Mouse (Mus musculus) limb, embryonic 10.5 days (tissue): ENCODE measurements around the gene Lhpp. TPM values are rescaled to one million over a fixed set of nuclear protein-coding genes. Genes with fewer than 3 reads are reported as not detected.

Experiments used
- DNase-seq: peaks from one replicate; pipeline ENCODE4 v3.0.0-alpha.2; 2017; ENCODE audit warnings: low spot score
- H3K27ac ChIP-seq: fragments of 300-500 bp; sonication (generic); 2 replicates; pipeline ENCODE4 v1.5.1; 2016; ENCODE audit warnings: mild to moderate bottlenecking
- H3K27me3 ChIP-seq: fragments of 300-500 bp; sonication (generic); 2 replicates; pipeline ENCODE4 v1.6.1; 2016; ENCODE audit warnings: low read depth, mild to moderate bottlenecking; ENCODE audit not compliant: poor library complexity, severe bottlenecking
- H3K36me3 ChIP-seq: fragments of 300-500 bp; sonication (generic); 2 replicates; pipeline ENCODE4 v1.6.1; 2016; ENCODE audit warnings: mild to moderate bottlenecking, moderate library complexity
- H3K4me1 ChIP-seq: fragments of 300-500 bp; sonication (generic); 2 replicates; pipeline ENCODE4 v1.6.1; 2016
- H3K4me3 ChIP-seq: fragments of 300-500 bp; sonication (generic); 2 replicates; pipeline ENCODE4 v1.5.1; 2016; ENCODE audit warnings: mild to moderate bottlenecking, moderate library complexity
- H3K9me3 ChIP-seq: fragments of 300-500 bp; sonication (generic); replicated peaks from 2 replicates; pipeline ENCODE4 v1.6.1; 2016; ENCODE audit warnings: mild to moderate bottlenecking
- WGBS: fragments of 180-500 bp; shearing (Covaris S2); methylation state at CpG from one replicate; pipeline ENCODE4 v1.1.7; 2016; 5-methylcytosine and 5-hydroxymethylcytosine counted together
- polyA plus RNA-seq: library from polyadenylated mRNA; unstranded; fragments of >200 nt; fragmentation: Nextera tagmentation; extraction: Ambion mirVana; gene quantifications from 2 replicates; pipeline ENCODE4 v1.2.1, GENCODE M21; 2016

Lhpp gene
- polyA plus RNA-seq, 1 experiment from 2014 or later, result 20.1 TPM

- H3K9me3 ChIP-seq, result no peaks in the 10 kb centered on the region
- H3K36me3 ChIP-seq, result no peaks in the 10 kb centered on the region
- no peak overlapping the region for H3K4me3 ChIP-seq
- no peak for DNase-seq
- H3K27me3 ChIP-seq, result no peaks in the 10 kb centered on the region
- no peak overlapping the region for H3K27ac ChIP-seq
- WGBS, result 86% methylated on average over 1 of the region's 1 CpGs
- peaks cover 5% of the 10 kb centered on the region for H3K4me1 ChIP-seq
Observed at GRCm38 (mm10) chr7:132681831-132682230, 71.4 kb downstream of the Lhpp start.

DNA sequence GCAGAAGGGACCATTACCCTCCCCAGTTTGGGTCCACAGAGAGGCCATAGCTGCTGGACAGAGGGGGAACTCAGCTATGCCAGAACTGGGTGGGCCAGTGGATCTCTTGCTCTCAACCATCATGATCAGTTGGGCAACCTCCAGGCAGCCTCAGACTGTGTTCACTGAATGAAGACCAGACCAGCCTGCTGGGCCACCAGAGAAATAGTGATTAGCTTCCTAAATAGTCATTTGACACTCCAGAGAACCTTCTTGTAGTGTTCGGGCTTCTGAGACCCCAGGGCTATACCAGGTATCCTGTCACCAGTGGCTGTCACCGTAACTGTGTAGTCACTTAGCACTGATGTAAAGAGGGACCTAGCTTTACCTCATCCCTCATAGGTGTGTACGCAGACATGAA, 71.9 kb downstream of the Lhpp start:
- Histone ChIP-seq H3K27ac (no peak overlapping the region), H3K4me1 (peaks cover 9% of the 10 kb centered on the region), H3K9me3 (no peaks in the 10 kb centered on the region), H3K27me3 (no peaks in the 10 kb centered on the region), H3K4me3 (no peak overlapping the region), H3K36me3 (no peaks in the 10 kb centered on the region)
- DNase-seq, result no peak
- WGBS, result 92% methylated on average over 3 of the region's 3 CpGs

GRCm38 (mm10) chr7:132682901-132683300, 72.5 kb downstream of the Lhpp start:
- DNase-seq, result no peak
- Histone ChIP-seq H3K36me3 (no peaks in the 10 kb centered on the region), H3K27me3 (no peaks in the 10 kb centered on the region), H3K4me3 (no peak overlapping the region), H3K9me3 (no peaks in the 10 kb centered on the region), H3K27ac (peak overlapping the region; percentile 27; the same call in 1 of the 2 replicates), H3K4me1 (peaks cover 15% of the 10 kb centered on the region)
- 83% methylated on average over 3 of the region's 3 CpGs for WGBS

DNA sequence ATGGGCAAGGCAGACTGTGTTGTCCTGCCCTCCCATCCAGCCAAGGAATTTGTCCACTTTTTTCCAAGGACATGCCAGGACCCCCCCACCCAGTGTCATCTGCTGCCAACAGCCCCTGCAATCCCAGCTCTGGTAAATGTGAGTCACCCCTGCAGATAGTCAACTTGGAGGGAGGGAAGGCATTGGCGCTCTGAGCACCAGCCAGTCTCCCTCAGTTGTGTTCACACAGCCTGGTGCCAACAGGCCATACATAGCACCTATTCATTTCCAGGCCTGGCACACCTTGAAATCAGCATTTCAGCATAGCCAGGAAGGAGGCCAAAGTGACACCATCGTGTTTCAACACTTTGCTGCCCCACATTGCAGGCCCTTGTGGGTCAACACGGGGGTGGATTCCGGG, 73.5 kb downstream of the Lhpp start:
- no peaks in the 10 kb centered on the region for H3K27me3 ChIP-seq
- no peak overlapping the region for H3K4me3 ChIP-seq
- DNase-seq, result no peak
- H3K27ac ChIP-seq, result no peak overlapping the region
- WGBS, result 93% methylated on average over 4 of the region's 4 CpGs
- H3K36me3 ChIP-seq, result no peaks in the 10 kb centered on the region
- peaks cover 25% of the 10 kb centered on the region for H3K4me1 ChIP-seq
- no peaks in the 10 kb centered on the region for H3K9me3 ChIP-seq

- H3K27me3 ChIP-seq, result no peaks in the 10 kb centered on the region
- no peak for DNase-seq
- 92% methylated on average over 3 of the region's 3 CpGs for WGBS
- peaks cover 40% of the 10 kb centered on the region for H3K4me1 ChIP-seq
- no peak overlapping the region for H3K27ac ChIP-seq
- H3K36me3 ChIP-seq, result no peaks in the 10 kb centered on the region
- no peaks in the 10 kb centered on the region for H3K9me3 ChIP-seq
- no peak overlapping the region for H3K4me3 ChIP-seq
Observed at GRCm38 (mm10) chr7:132686515-132686914, 76.1 kb downstream of the Lhpp start.

- H3K4me1 ChIP-seq, result peaks cover 50% of the 10 kb centered on the region
- DNase-seq, result no peak
- H3K27me3 ChIP-seq, result no peaks in the 10 kb centered on the region
- H3K4me3 ChIP-seq, result no peak overlapping the region
- no peaks in the 10 kb centered on the region for H3K9me3 ChIP-seq
- H3K36me3 ChIP-seq, result no peaks in the 10 kb centered on the region
- 61% methylated on average over 2 of the region's 2 CpGs for WGBS
- peak overlapping the region; percentile 59 for H3K27ac ChIP-seq
Observed at GRCm38 (mm10) chr7:132687897-132688296, 77.5 kb downstream of the Lhpp start.

- 75% methylated on average over 5 of the region's 5 CpGs for WGBS
- Histone ChIP-seq H3K4me3 (no peak overlapping the region), H3K4me1 (peaks cover 47% of the 10 kb centered on the region), H3K27me3 (no peaks in the 10 kb centered on the region), H3K36me3 (no peaks in the 10 kb centered on the region), H3K27ac (peak overlapping the region; percentile 59), H3K9me3 (no peaks in the 10 kb centered on the region)
- DNase-seq, result no peak
Observed at GRCm38 (mm10) chr7:132688721-132689120, 78.3 kb downstream of the Lhpp start.

DNA sequence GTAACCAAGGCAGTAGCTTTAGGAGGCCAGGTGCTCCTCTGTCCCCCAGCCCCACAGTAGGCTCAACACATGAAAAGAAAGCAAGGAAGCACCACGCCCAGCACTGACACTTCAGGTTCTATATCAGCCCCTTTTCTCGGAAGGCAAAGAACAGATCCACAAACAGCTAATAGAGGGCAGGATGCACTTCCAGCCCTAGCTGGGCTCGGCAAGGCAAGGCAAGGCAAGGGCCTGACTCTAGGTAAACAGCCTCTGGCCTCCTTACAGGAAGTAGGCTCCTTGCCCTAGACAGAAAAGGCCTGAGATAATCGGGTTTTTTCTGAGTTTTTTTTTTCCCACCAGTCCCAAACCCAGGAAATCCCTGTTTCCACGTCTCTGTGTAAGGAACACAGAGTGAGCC, 79.3 kb downstream of the Lhpp start:
- Histone ChIP-seq H3K27me3 (no peaks in the 10 kb centered on the region), H3K4me3 (no peak overlapping the region), H3K36me3 (no peaks in the 10 kb centered on the region), H3K9me3 (no peaks in the 10 kb centered on the region), H3K4me1 (peaks cover 47% of the 10 kb centered on the region), H3K27ac (peak overlapping the region; percentile 59; the same call in 1 of the 2 replicates)
- 77% methylated on average over 5 of the region's 5 CpGs for WGBS
- no peak for DNase-seq

GRCm38 (mm10) chr7:132690716-132691472, 80.5 kb downstream of the Lhpp start:
- Histone ChIP-seq H3K27ac (no peak overlapping the region), H3K27me3 (no peaks in the 10 kb centered on the region), H3K4me3 (no peak overlapping the region), H3K36me3 (no peaks in the 10 kb centered on the region), H3K9me3 (no peaks in the 10 kb centered on the region), H3K4me1 (peaks cover 47% of the 10 kb centered on the region)
- WGBS, result 91% methylated on average over 14 of the region's 14 CpGs
- DNase-seq, result no peak

- Histone ChIP-seq H3K9me3 (no peaks in the 10 kb centered on the region), H3K4me1 (peaks cover 37% of the 10 kb centered on the region), H3K36me3 (no peaks in the 10 kb centered on the region), H3K27me3 (no peaks in the 10 kb centered on the region), H3K4me3 (no peak overlapping the region), H3K27ac (no peak overlapping the region; the same call in 1 of the 2 replicates)
- no peak for DNase-seq
- WGBS, result 84% methylated on average over 9 of the region's 9 CpGs
Observed at GRCm38 (mm10) chr7:132692719-132693118, 82.3 kb downstream of the Lhpp start.

DNA sequence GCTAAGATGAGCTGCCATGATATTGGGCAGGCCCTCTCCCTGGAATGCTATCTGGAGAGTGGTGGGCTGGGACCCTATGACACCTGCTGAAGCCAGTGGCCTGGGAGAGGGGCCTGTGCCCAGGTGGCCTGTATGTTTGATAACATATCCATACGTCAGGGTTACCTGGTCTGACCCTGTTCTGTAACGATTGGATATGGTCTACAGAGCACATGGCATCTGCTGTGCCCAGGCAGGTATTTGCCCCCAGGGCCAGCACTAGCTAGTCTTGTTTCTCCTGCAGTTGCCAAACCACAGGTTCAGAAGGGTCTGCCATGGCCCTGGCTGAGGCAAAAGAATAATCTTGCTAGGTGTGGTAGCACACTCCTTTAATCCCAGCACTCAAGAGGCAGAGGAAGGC, 83.1 kb downstream of the Lhpp start:
- Histone ChIP-seq H3K36me3 (no peaks in the 10 kb centered on the region), H3K27ac (no peak overlapping the region), H3K4me3 (no peak overlapping the region), H3K27me3 (no peaks in the 10 kb centered on the region), H3K4me1 (peaks cover 28% of the 10 kb centered on the region), H3K9me3 (no peaks in the 10 kb centered on the region)
- 84% methylated on average over 2 of the region's 2 CpGs for WGBS
- no peak for DNase-seq

- DNase-seq, result no peak
- no peaks in the 10 kb centered on the region for H3K36me3 ChIP-seq
- no peaks in the 10 kb centered on the region for H3K27me3 ChIP-seq
- no peaks in the 10 kb centered on the region for H3K9me3 ChIP-seq
- H3K4me3 ChIP-seq, result no peak overlapping the region
- H3K4me1 ChIP-seq, result peaks cover 19% of the 10 kb centered on the region
- 88% methylated on average over 8 of the region's 8 CpGs for WGBS
- H3K27ac ChIP-seq, result no peak overlapping the region
Observed at GRCm38 (mm10) chr7:132697258-132697796, 86.9 kb downstream of the Lhpp start.

DNA sequence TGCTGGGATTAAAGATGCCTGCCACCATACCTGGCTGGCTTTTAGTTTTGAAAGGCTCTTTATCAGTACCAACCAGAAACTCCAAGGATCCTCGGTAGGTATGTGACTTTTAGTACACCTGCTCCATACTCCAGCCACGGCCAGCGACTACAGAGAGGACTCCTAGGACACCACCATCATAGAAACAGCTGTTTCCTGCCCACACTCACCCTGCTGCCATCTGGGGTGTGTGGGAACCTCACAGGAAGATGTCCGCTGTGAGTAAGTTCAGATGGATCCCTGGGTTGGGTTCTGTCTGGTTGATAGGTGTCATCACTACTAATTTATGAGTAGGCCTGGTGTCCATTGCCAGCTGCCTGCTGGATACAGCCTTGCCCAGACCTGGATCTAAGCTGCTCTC, 88.3 kb downstream of the Lhpp start:
- DNase-seq, result no peak
- Histone ChIP-seq H3K27me3 (no peaks in the 10 kb centered on the region), H3K4me1 (peaks cover 17% of the 10 kb centered on the region), H3K27ac (no peak overlapping the region), H3K9me3 (no peaks in the 10 kb centered on the region), H3K4me3 (no peak overlapping the region), H3K36me3 (no peaks in the 10 kb centered on the region)
- 89% methylated on average over 4 of the region's 4 CpGs for WGBS
